Mouse (Mus musculus): Measurements from ENCODE around the gene Clic1.

Gene Clic1

DNA sequence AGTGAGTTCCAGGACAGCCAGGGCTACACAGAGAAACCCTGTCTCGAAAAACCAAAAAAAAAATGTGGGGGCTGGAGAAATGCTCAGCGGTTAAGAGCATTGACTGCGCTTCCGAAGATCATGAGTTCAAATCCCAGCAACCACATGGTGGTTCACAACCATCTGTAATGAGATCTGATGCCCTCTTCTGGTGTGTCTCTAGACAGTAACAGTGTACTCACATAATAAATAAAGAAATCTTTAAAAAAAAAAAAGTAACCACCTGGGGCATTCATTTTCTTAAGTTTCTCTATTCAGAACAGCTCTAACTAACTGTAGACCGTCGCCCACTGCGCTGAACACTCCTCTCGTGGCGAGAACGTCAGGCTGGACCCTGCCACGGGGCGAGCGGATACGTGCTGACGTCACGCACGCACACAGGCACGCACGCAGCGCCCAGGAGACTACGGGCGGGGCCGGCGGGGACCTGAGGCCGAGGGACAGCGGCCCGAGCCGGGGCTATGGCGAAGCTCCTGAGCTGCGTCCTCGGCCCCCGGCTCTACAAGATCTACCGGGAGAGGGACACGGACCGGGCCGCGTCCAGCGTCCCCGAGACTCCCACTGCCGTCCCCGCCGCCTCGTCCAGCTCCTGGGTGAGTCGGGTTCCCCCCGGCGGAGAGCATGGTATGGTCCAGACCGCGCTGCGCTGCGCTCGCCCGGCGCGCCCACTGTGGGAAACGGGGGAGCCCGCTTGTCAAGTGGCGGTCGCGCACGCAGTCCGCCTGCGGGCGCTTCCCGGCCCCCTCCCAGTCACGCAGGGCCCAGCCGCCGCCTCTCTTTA lies 39.3 kb downstream of the Clic1 start, which contains the start of gene Abhd16a:
TSS of gene Abhd16a (plus strand) at position 439 of the 820 bp plus-strand sequence.
- DNase-seq (ENCODE audit: low spot score in 2 of 2) = peak; percentile 94 to 96

GRCm38 (mm10) chr17:35090166-35090932 lies 40.6 kb downstream of the Clic1 start:
- DNase-seq (ENCODE audit: low spot score in 2 of 2) = no peak

DNA sequence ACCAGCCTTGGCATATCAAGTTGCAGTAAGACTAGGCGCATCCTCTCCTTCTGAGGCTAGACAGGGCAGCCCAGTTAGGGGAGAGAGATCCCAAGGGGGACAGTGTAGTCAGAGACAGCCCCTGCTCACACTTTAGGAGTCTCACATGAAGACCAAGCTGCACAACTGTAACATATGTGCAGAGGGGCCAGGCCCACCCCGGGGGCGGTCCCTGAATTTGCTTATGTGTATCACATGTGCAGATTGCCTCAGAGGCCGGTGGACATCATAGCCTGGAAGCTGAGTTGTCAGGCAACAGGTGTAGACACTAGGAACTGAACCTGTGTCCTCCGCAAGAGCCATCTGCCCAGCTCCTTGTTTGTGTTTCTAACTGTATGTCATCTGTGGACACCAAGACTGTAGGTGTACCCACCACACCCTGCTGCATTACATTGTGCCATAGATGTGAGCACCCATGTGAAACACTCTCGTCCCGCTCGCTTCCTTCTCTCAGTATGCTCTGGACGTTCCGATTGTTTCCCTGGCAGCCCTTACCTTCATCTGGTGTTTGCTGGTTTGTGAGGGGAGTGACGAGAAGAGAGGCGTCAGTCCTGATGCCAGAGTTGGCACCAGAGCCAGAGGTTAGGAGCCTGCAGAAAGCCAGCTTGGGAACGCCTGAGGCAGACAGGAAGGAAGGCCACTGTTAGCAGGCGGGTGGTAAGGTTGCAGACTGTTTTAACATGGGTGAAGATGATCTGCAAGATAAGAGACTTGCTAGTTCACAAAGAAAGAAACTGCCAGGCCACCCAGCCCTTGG lies 42.8 kb downstream of the Clic1 start:
- no peak for DNase-seq (ENCODE audit: low spot score in 2 of 2)

GRCm38 (mm10) chr17:35094475-35095365 lies 45.0 kb downstream of the Clic1 start:
- DNase-seq (ENCODE audit: low spot score in 2 of 2) = no peak

DNA sequence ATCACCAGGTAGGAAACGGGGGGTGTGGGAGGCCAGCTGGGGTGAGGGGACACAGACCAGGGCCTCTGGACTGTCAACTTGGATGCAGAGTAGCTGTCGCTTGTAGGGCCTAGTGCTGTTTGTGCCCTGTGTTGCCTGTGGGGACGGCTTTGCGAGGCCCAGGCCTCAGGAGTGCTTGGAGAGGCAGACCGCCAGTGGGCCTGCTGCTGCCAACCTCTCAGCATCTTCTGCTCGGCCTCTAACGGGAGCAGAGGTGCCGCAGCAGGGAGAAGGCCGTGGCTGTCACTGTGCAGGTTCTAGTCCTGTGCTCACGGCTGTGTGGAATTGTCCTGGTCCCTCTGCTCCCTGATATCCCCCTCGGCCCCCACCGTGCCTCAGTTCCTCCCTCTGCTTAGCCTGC lies 46.8 kb downstream of the Clic1 start:
- no peak for DNase-seq (ENCODE audit: low spot score in 2 of 2)

DNA sequence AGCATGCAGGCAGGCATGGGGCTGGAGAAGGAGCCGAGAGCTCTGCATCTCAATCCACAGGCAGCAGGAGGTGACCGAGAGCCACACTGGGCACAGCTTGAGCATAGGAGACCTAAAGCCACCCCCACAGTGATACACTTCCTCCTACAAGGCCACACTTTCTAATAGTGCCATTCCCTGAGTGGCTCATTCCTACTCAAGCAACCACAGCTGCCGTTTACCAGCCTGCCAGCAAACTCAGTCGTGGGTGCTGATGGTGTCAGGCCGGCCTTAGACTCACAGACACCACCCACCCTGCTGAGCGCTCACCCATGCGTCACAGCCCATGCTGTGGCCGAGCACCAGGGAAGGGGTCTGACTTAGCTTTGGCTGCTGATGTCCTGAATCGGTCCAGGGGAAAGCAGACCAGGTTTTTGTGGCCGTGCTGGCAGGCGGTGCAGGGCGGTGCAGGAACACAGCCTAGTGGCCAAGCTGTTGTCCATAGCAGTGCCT lies 47.4 kb downstream of the Clic1 start:
- DNase-seq (ENCODE audit: low spot score in 2 of 2) = peak; percentile 55 to 69

GRCm38 (mm10) chr17:35100196-35100765 lies 50.5 kb downstream of the Clic1 start:
- no peak for DNase-seq (ENCODE audit: low spot score in 2 of 2)

GRCm38 (mm10) chr17:35101161-35101560 lies 51.4 kb downstream of the Clic1 start:
- no peak for DNase-seq (ENCODE audit: low spot score in 2 of 2)

DNA sequence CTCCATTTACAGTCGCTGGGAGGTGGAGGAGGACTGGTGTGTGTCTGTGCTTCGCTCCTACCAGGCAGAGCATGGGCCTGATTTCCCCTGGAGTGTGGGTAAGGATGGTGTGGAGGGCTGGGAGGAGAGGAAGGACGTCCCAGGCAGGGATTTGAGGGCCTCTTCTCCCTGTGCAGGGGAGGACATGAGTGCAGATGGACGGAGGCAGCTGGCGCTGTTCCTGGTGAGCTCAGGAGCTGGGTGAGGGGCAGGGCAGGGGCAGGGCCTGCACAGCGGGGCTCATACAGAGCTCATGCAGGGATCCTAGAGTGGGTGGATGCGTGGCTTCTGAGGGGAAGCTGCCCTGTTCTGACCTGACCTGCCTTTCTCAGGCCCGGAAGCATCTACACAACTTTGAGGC lies 52.5 kb downstream of the Clic1 start:
- no peak for DNase-seq (ENCODE audit: low spot score in 2 of 2)

DNA sequence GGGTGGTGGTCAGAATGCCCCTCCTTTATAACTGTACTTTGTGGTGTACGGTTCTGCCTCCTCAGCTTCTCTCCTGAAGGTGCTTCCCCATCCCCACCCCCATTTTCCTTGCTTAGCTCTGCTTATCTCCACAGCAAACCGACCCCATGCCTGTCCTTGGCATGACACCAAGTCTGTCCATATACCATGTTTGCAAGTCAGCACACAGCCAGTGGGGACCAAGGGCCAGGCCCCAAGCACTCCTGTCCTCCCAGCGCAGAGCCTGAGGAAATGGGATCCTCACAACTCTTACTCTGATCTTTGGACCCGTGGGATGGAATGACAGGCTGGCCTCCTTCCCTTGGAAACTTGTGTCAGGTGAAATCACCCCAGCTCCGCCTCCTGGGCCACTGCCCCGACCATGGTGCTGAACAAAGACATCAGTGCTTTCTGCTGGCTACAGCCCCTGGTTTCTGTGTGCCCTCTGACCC lies 53.5 kb downstream of the Clic1 start:
- DNase-seq (ENCODE audit: low spot score in 2 of 2) = no peak

DNA sequence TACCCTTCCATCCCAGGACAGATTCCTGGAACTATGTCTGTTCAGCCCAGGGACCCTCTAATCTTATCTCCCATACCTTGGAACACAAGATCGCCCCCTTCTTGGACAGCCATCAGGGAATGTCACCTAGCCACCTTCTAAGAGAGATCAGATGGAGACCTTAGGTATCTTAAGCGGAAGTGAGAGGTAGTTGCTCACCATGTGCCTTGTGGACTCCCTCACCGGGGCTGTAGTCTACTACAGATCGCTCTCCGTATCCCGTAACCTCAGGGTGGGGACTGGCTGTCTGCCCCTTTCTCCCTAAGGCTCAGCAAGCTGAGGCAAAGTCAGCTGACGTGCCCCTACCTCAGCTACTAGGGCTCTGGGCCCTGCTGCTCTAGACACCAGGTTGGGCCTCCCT lies 54.3 kb downstream of the Clic1 start:
- no peak for DNase-seq (ENCODE audit: low spot score in 2 of 2)

DNA sequence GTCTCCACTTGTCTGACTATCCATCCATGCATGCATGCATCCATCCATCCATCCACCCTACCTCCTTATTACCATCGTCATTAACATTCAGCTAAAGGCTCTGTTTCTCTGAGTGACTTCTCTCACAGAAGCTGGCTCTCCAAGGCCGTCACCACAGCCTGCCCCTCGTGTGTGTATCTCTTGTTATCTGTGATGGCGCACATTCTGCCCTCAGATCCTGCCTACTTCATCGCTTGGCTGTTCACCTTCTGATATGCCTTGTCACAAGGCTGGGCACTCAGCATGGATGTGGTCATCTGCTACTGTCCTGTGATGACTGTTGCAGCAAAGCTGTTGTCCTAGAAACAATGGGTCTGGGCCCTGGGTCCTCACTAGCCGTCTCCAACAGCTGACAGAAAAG lies 55.0 kb downstream of the Clic1 start:
- DNase-seq (ENCODE audit: low spot score in 2 of 2) = no peak

GRCm38 (mm10) chr17:35105740-35106389 lies 56.1 kb downstream of the Clic1 start:
- no peak for DNase-seq (ENCODE audit: low spot score in 2 of 2)

DNA sequence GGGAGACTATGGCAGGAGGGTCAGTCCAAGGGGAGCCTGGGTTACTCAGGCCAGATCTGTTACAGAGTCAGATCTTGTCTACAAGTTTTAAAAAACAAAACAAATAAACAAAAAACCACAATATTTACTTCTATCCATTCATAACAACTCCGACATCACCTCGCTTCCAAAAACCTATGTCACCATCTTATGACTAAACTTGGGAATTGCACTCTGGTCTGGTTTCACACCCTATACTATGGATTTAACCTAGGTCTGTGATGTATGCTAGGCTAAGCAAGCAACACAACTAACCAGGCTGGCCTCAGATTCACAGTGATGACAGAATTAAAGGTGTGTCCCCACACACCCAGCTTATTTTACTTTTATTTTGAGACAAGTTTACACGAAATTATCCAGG lies 56.8 kb downstream of the Clic1 start:
- no peak for DNase-seq (ENCODE audit: low spot score in 2 of 2)

GRCm38 (mm10) chr17:35108097-35108496 lies 58.3 kb downstream of the Clic1 start, which contains the start of gene Ly6g5c:
Gene Ly6g5c (plus strand): TSS chr17:35108279.
- DNase-seq (ENCODE audit: low spot score in 2 of 2) = no peak
